Mouse (Mus musculus) cerebellum, adult 2 months (tissue): ENCODE measurements around the gene 4930432M17Rik. TPM values are rescaled to one million over a fixed set of nuclear protein-coding genes. Genes with fewer than 3 reads are reported as not detected.

ENCODE experiments used
- DNase-seq, 2 experiments: peaks; one replicate each; pipeline ENCODE4 v3.0.0; 2021
- H3K27ac ChIP-seq: fragments of 200-500 bp; 2 replicates; pipeline ENCODE4 v1.5.1; 2012; ENCODE audit warnings: low read length, control low read depth, inconsistent platforms; ENCODE audit not compliant: insufficient read depth
- H3K27me3 ChIP-seq: fragments of 200-500 bp; 2 replicates; pipeline ENCODE4 v1.6.1; 2012; ENCODE audit warnings: inconsistent platforms, mild to moderate bottlenecking, low read length, moderate library complexity; ENCODE audit not compliant: control insufficient read depth, insufficient read depth
- H3K4me1 ChIP-seq: fragments of 200-500 bp; 2 replicates; pipeline ENCODE4 v1.6.1; 2011; ENCODE audit warnings: low read length; ENCODE audit not compliant: control insufficient read depth, insufficient read depth
- H3K4me3 ChIP-seq: fragments of 200-500 bp; replicated peaks from 2 replicates; pipeline ENCODE3; 2011; ENCODE audit warnings: mild to moderate bottlenecking, low read depth, low read length, control low read depth; ENCODE audit not compliant: insufficient read depth
- CTCF ChIP-seq: fragments of 200-500 bp; IDR thresholded peaks from 2 replicates; pipeline ENCODE4 v1.5.1; 2011; ENCODE audit warnings: low read depth, mild to moderate bottlenecking, control low read depth, low read length, moderate library complexity, borderline replicate concordance; ENCODE audit not compliant: insufficient read depth
- POLR2A ChIP-seq: fragments of 200-500 bp; IDR thresholded peaks from 2 replicates; pipeline ENCODE4 v1.6.1; 2011; ENCODE audit warnings: low read length, control low read depth, borderline replicate concordance; ENCODE audit not compliant: insufficient read depth
- WGBS: fragments of 180-500 bp; shearing (Covaris S2); methylation state at CpG from one replicate; pipeline ENCODE4 v1.1.7; 2018; 5-methylcytosine and 5-hydroxymethylcytosine counted together
- polyA plus RNA-seq: library from polyadenylated mRNA; depleted of rRNA; stranded (reverse); fragments of >200 nt; gene quantifications from 2 replicates; pipeline ENCODE4 v1.2.3, GENCODE M21; 2012

The 4930432M17Rik gene
- polyA plus RNA-seq, 1 experiment, result not detected

GRCm38 (mm10) chr3:121713816-121714215 is 43.3 kb downstream of the 4930432M17Rik start:
- no peak overlapping the region for H3K27ac ChIP-seq
- no peak overlapping the region for H3K4me3 ChIP-seq
- H3K27me3 ChIP-seq, result no peaks in the 10 kb centered on the region; the same call in 1 of the 2 replicates
- H3K4me1 ChIP-seq, result no peaks in the 10 kb centered on the region
- DNase-seq, result no peak
- TF ChIP-seq POLR2A, result no peak
- TF ChIP-seq CTCF, result no peak
- 33% methylated on average over 8 of the region's 8 CpGs for WGBS

- no peak for TF ChIP-seq CTCF
- TF ChIP-seq POLR2A, result no peak
- Histone ChIP-seq H3K27me3 (no peaks in the 10 kb centered on the region; the same call in 1 of the 2 replicates), H3K4me1 (no peaks in the 10 kb centered on the region), H3K27ac (no peak overlapping the region), H3K4me3 (no peak overlapping the region)
- DNase-seq, result no peak
- WGBS, result 96% methylated on average over 2 of the region's 2 CpGs
Observed at GRCm38 (mm10) chr3:121714461-121714860, 43.9 kb downstream of the 4930432M17Rik start.

GRCm38 (mm10) chr3:121715336-121715735 is 44.8 kb downstream of the 4930432M17Rik start:
- no peak for DNase-seq
- Histone ChIP-seq H3K4me3 (no peak overlapping the region), H3K27me3 (no peaks in the 10 kb centered on the region; the same call in 1 of the 2 replicates), H3K4me1 (no peaks in the 10 kb centered on the region), H3K27ac (peak overlapping the region; percentile 59; the same call in 1 of the 2 replicates)
- TF ChIP-seq POLR2A (no peak), CTCF (no peak)

- no peak overlapping the region for H3K27ac ChIP-seq
- TF ChIP-seq POLR2A (no peak), CTCF (no peak)
- DNase-seq, result peak in 1 of 2 experiments; percentile 30
- no peaks in the 10 kb centered on the region; the same call in 1 of the 2 replicates for H3K27me3 ChIP-seq
- no peak overlapping the region for H3K4me3 ChIP-seq
- H3K4me1 ChIP-seq, result no peaks in the 10 kb centered on the region
- WGBS, result 80% methylated on average over 6 of the region's 6 CpGs
Observed at GRCm38 (mm10) chr3:121715741-121716459, 45.3 kb downstream of the 4930432M17Rik start.

- WGBS, result 88% methylated on average over 5 of the region's 5 CpGs
- H3K27ac ChIP-seq, result no peak overlapping the region
- H3K27me3 ChIP-seq, result no peaks in the 10 kb centered on the region; the same call in 1 of the 2 replicates
- H3K4me1 ChIP-seq, result no peaks in the 10 kb centered on the region
- H3K4me3 ChIP-seq, result no peak overlapping the region
- DNase-seq, result no peak
- TF ChIP-seq CTCF, result no peak
- TF ChIP-seq POLR2A, result no peak
Observed at GRCm38 (mm10) chr3:121716480-121716879, 45.9 kb downstream of the 4930432M17Rik start.

- H3K4me1 ChIP-seq, result no peaks in the 10 kb centered on the region
- TF ChIP-seq CTCF (no peak), POLR2A (no peak)
- H3K4me3 ChIP-seq, result no peak overlapping the region
- 78% methylated on average over 8 of the region's 8 CpGs for WGBS
- no peak overlapping the region for H3K27ac ChIP-seq
- DNase-seq, result no peak
- no peaks in the 10 kb centered on the region; the same call in 1 of the 2 replicates for H3K27me3 ChIP-seq
Observed at GRCm38 (mm10) chr3:121718679-121719078, 48.1 kb downstream of the 4930432M17Rik start.

GRCm38 (mm10) chr3:121719701-121720100 is 49.1 kb downstream of the 4930432M17Rik start:
- no peak for DNase-seq
- Histone ChIP-seq H3K27me3 (no peaks in the 10 kb centered on the region; the same call in 1 of the 2 replicates), H3K27ac (no peak overlapping the region), H3K4me1 (no peaks in the 10 kb centered on the region), H3K4me3 (no peak overlapping the region)
- TF ChIP-seq POLR2A (no peak), CTCF (no peak)
- WGBS, result 70% methylated on average over 3 of the region's 3 CpGs
